Comparison of ENCODE assay signal across 8 mouse cellular contexts in genomic region chr8:11557424-11557767, GRCm38 (mm10). TPM values are rescaled to one million over a fixed set of nuclear protein-coding genes. Genes with fewer than 3 reads are reported as not detected.
A peak's percentile ranks its signal among the peaks of the same experiment; 100 is the strongest.
DNase-seq lines count a peak whose midpoint lies in the region; ATAC-seq and TF ChIP-seq lines count a peak whose summit lies in the region.

No protein-coding gene starts in this region.

- H3K4me1 ChIP-seq in heart, embryonic 16.5 days (ENCODE audit: control insufficient read depth, insufficient read depth, low read length), result peaks cover 17% of the 10 kb centered on the region
- H3K4me1 ChIP-seq in ES-Bruce4 (ENCODE audit: control insufficient read depth, insufficient read depth, low read length), result no peaks in the 10 kb centered on the region
- peaks cover 6% of the 10 kb centered on the region; the same call in 1 of the 2 replicates for H3K4me1 ChIP-seq in limb, embryonic 11.5 days (ENCODE audit: control insufficient read depth, insufficient read depth, low read length)
- H3K4me1 ChIP-seq in neural tube, embryonic 15.5 days, result peaks cover 27% of the 10 kb centered on the region

- H3K9ac ChIP-seq in heart, embryonic 16.5 days (ENCODE audit: low read length), result peak overlapping the region; percentile 95
- H3K9ac ChIP-seq in ES-Bruce4 (ENCODE audit: low read depth, poor library complexity, severe bottlenecking), result peak overlapping the region; percentile 98
- peak overlapping the region; percentile 97 for H3K9ac ChIP-seq in limb, embryonic 11.5 days (ENCODE audit: low read length)
- H3K9ac ChIP-seq in neural tube, embryonic 15.5 days (replicated peaks), result peak overlapping the region; percentile 93

- ATAC-seq in heart, embryonic 16.5 days (replicated peaks; ENCODE audit: extremely low read depth, insufficient read depth, low FRiP score), result no peak
- ATAC-seq in erythroblast, adult 5-6 weeks (replicated peaks; ENCODE audit: low FRiP score, poor library complexity, severe bottlenecking), result peak; percentile 1; the same call in 1 of the 2 replicates
- ATAC-seq in limb, embryonic 11.5 days (ENCODE audit: insufficient number of reproducible peaks, low FRiP score, low TSS enrichment, low read depth), result peak; percentile 5; the same call in 1 of the 2 replicates
- no peak for ATAC-seq in neural tube, embryonic 15.5 days (ENCODE audit: low FRiP score)
- no peak for ATAC-seq in CD4-positive, CD25-positive, alpha-beta regulatory T cell, adult 4 months

- H3K4me3 ChIP-seq in heart, embryonic 16.5 days (ENCODE audit: low read length), result peak overlapping the region; percentile 89
- H3K4me3 ChIP-seq in ES-Bruce4 (ENCODE audit: low read depth, low read length), result peak overlapping the region; percentile 91
- H3K4me3 ChIP-seq in limb, embryonic 11.5 days (ENCODE audit: low read depth, low read length), result peak overlapping the region; percentile 70
- peak overlapping the region; percentile 95 for H3K4me3 ChIP-seq in neural tube, embryonic 15.5 days (replicated peaks)

- no peak for TF ChIP-seq EP300 in ES-Bruce4 (IDR thresholded peaks at IDR 0.05; ENCODE audit: insufficient read depth, low read depth, low read length)

- no peaks in the 10 kb centered on the region for H3K27me3 ChIP-seq in heart, embryonic 16.5 days (ENCODE audit: control insufficient read depth, insufficient read depth, low read length)
- H3K27me3 ChIP-seq in ES-Bruce4 (ENCODE audit: control insufficient read depth, insufficient read depth, low read length, poor library complexity, severe bottlenecking), result no peaks in the 10 kb centered on the region
- no peaks in the 10 kb centered on the region for H3K27me3 ChIP-seq in limb, embryonic 11.5 days (ENCODE audit: control insufficient read depth, insufficient read depth, low read length)
- H3K27me3 ChIP-seq in neural tube, embryonic 15.5 days (replicated peaks), result no peaks in the 10 kb centered on the region

- TF ChIP-seq POLR2A in ES-Bruce4 (IDR thresholded peaks at IDR 0.05; ENCODE audit: insufficient read depth, low read length), result no peak

- H3K9me3 ChIP-seq in heart, embryonic 16.5 days (replicated peaks; ENCODE audit: control insufficient read depth, low read length), result no peaks in the 10 kb centered on the region
- no peaks in the 10 kb centered on the region for H3K9me3 ChIP-seq in ES-Bruce4 (replicated peaks; ENCODE audit: control insufficient read depth, insufficient read depth, low read length, poor library complexity, severe bottlenecking)
- no peaks in the 10 kb centered on the region for H3K9me3 ChIP-seq in limb, embryonic 11.5 days (ENCODE audit: control insufficient read depth, low read length)
- no peaks in the 10 kb centered on the region for H3K9me3 ChIP-seq in neural tube, embryonic 15.5 days (replicated peaks)

- WGBS in heart, embryonic 16.5 days, result 0% methylated on average over 32 of the region's 32 CpGs
- 0% methylated on average over 27 of the region's 32 CpGs for WGBS in limb, embryonic 11.5 days
- WGBS in neural tube, embryonic 15.5 days, result under 1% methylated on average over 32 of the region's 32 CpGs

- peak overlapping the region; percentile 76 for H3K4me2 ChIP-seq in heart, embryonic 16.5 days (ENCODE audit: low read depth, low read length)
- H3K4me2 ChIP-seq in limb, embryonic 11.5 days (ENCODE audit: low read depth, severe bottlenecking), result peak overlapping the region; percentile 69
- peak overlapping the region; percentile 77 for H3K4me2 ChIP-seq in neural tube, embryonic 15.5 days

- peaks cover 12% of the 10 kb centered on the region for H3K36me3 ChIP-seq in heart, embryonic 16.5 days (ENCODE audit: control insufficient read depth, insufficient read depth)
- H3K36me3 ChIP-seq in ES-Bruce4 (ENCODE audit: control insufficient read depth, insufficient read depth, low read length, poor library complexity, severe bottlenecking), result peaks cover 8% of the 10 kb centered on the region
- H3K36me3 ChIP-seq in limb, embryonic 11.5 days (ENCODE audit: control insufficient read depth, insufficient read depth, low read length), result peaks cover 8% of the 10 kb centered on the region
- peaks cover 12% of the 10 kb centered on the region for H3K36me3 ChIP-seq in neural tube, embryonic 15.5 days

- peak overlapping the region; percentile 100 for H3K27ac ChIP-seq in heart, embryonic 16.5 days (ENCODE audit: low read length)
- H3K27ac ChIP-seq in ES-Bruce4 (ENCODE audit: insufficient read depth, low read length), result peak overlapping the region; percentile 65
- peak overlapping the region; percentile 95 for H3K27ac ChIP-seq in limb, embryonic 11.5 days (replicated peaks; ENCODE audit: low read depth, low read length)
- H3K27ac ChIP-seq in neural tube, embryonic 15.5 days (replicated peaks), result peak overlapping the region; percentile 100

- no peak for TF ChIP-seq CTCF in ES-Bruce4 (IDR thresholded peaks at IDR 0.05; ENCODE audit: low read depth, low read length)

- DNase-seq in heart, postnatal 4 days, result no peak
- DNase-seq in limb, embryonic 11.5 days (ENCODE audit: low spot score), result no peak
- DNase-seq in adrenal gland, adult 18-20 months (ENCODE audit: low spot score in 2 of 2), result no peak

RNA-seq across cellular contexts. Expression of gene Ing1, which starts 2.0 kb away (rescaled TPM):
- polyA plus RNA-seq in heart, embryonic 16.5 days (2015; fragmentation: Nextera tagmentation; extraction: Ambion mirVana), result 26.3 and 29.1 TPM in 2 replicates
- total RNA-seq in heart, postnatal 4 days (2021), result 10 to 100 TPM; 34.7 to 38.1 TPM
- polyA plus RNA-seq in ES-Bruce4 (2011; ENCODE audit: insufficient read depth, insufficient read length, low read depth, missing spikeins), result 58.2 and 59.1 TPM in 2 replicates
- 16.3 and 16.5 TPM in 2 replicates for total RNA-seq in erythroblast, adult 5-6 weeks (2015; ENCODE audit: low replicate concordance)
- total RNA-seq in erythroblast, adult 5-6 weeks (2017; ENCODE audit: low replicate concordance), result 19.3 and 25.9 TPM in 2 replicates
- 53.7 and 55.9 TPM in 2 replicates for polyA plus RNA-seq in limb, embryonic 11.5 days (2014; fragmentation: Nextera tagmentation; extraction: Ambion mirVana)
- polyA plus RNA-seq in neural tube, embryonic 15.5 days (2015; fragmentation: Nextera tagmentation; extraction: Ambion mirVana), result 43.0 and 44.7 TPM in 2 replicates
- 10 to 100 TPM; 68.4 to 71.0 TPM for polyA plus RNA-seq in CD4-positive, CD25-positive, alpha-beta regulatory T cell, adult 4 months (2017; shearing (Covaris generic))
- 10 to 100 TPM; 30.3 to 36.6 TPM for total RNA-seq in adrenal gland, adult 18-20 months (2021)

RNA-seq across cellular contexts. Expression of gene Cars2, which starts 6.8 kb away (rescaled TPM):
- 33.2 and 36.0 TPM in 2 replicates for polyA plus RNA-seq in heart, embryonic 16.5 days (2015; fragmentation: Nextera tagmentation; extraction: Ambion mirVana)
- total RNA-seq in heart, postnatal 4 days (2021), result 10 to 100 TPM; 31.9 to 36.3 TPM
- 19.5 and 19.9 TPM in 2 replicates for polyA plus RNA-seq in ES-Bruce4 (2011; ENCODE audit: insufficient read depth, insufficient read length, low read depth, missing spikeins)
- total RNA-seq in erythroblast, adult 5-6 weeks (2015; ENCODE audit: low replicate concordance), result 7.1 and 8.6 TPM in 2 replicates
- total RNA-seq in erythroblast, adult 5-6 weeks (2017; ENCODE audit: low replicate concordance), result 3.4 and 16.0 TPM in 2 replicates
- 16.9 and 17.8 TPM in 2 replicates for polyA plus RNA-seq in limb, embryonic 11.5 days (2014; fragmentation: Nextera tagmentation; extraction: Ambion mirVana)
- polyA plus RNA-seq in neural tube, embryonic 15.5 days (2015; fragmentation: Nextera tagmentation; extraction: Ambion mirVana), result 26.8 and 27.7 TPM in 2 replicates
- 10 to 100 TPM; 11.8 to 14.4 TPM for polyA plus RNA-seq in CD4-positive, CD25-positive, alpha-beta regulatory T cell, adult 4 months (2017; shearing (Covaris generic))
- 10 to 100 TPM; 49.3 to 54.2 TPM for total RNA-seq in adrenal gland, adult 18-20 months (2021)

Comparison
In these comparisons a context has a peak if more than half of its experiments do, and no peak if none do; other contexts are left out.
1. ATAC-seq: peak in erythroblast, adult 5-6 weeks (single experiment) and limb, embryonic 11.5 days (single experiment); none in heart, embryonic 16.5 days (single experiment), neural tube, embryonic 15.5 days (single experiment) and CD4-positive, CD25-positive, alpha-beta regulatory T cell, adult 4 months (single experiment).
2. Peak in every context shown above with its lines, with median percentiles within 50 percentile points of each other: H3K27ac ChIP-seq, H3K4me2 ChIP-seq, H3K4me3 ChIP-seq and H3K9ac ChIP-seq.